Mouse (Mus musculus): ENCODE data around the gene Il15. TPM values are rescaled to one million over a fixed set of nuclear protein-coding genes. Genes with fewer than 3 reads are reported as not detected.

Gene Il15
- polyA plus RNA-seq, 1 experiment from 2014 or later, result 0.79 TPM

GRCm38 (mm10) chr8:82391258-82391657 lies 11.8 kb downstream of the Il15 start:
- Histone ChIP-seq H3K27ac (no peak overlapping the region), H3K4me1 (no peaks in the 10 kb centered on the region), H3K27me3 (replicated peaks) (no peaks in the 10 kb centered on the region), H3K4me3 (no peak overlapping the region), H3K4me2 (replicated peaks) (no peak overlapping the region), H3K36me3 (no peaks in the 10 kb centered on the region), H3K9ac (no peak overlapping the region), H3K9me3 (no peaks in the 10 kb centered on the region)
- no peak for ATAC-seq (ENCODE audit: low FRiP score, low read depth)

- H3K9me3 ChIP-seq, result no peaks in the 10 kb centered on the region
- no peak overlapping the region for H3K27ac ChIP-seq
- no peaks in the 10 kb centered on the region for H3K27me3 ChIP-seq (replicated peaks)
- H3K4me2 ChIP-seq (replicated peaks), result no peak overlapping the region
- no peaks in the 10 kb centered on the region for H3K36me3 ChIP-seq
- H3K4me3 ChIP-seq, result no peak overlapping the region
- ATAC-seq (ENCODE audit: low FRiP score, low read depth), result no peak
- 93% methylated on average over 1 of the region's 1 CpGs for WGBS
- H3K9ac ChIP-seq, result no peak overlapping the region
- no peaks in the 10 kb centered on the region for H3K4me1 ChIP-seq
Observed at GRCm38 (mm10) chr8:82388356-82388902, 14.6 kb downstream of the Il15 start.

GRCm38 (mm10) chr8:82387614-82388013 lies 15.4 kb downstream of the Il15 start:
- ATAC-seq (ENCODE audit: low FRiP score, low read depth), result no peak
- H3K9ac ChIP-seq, result no peak overlapping the region
- 83% methylated on average over 1 of the region's 1 CpGs for WGBS

GRCm38 (mm10) chr8:82385867-82386266 lies 17.2 kb downstream of the Il15 start:
- no peak overlapping the region for H3K4me2 ChIP-seq (replicated peaks)
- ATAC-seq (ENCODE audit: low FRiP score, low read depth), result no peak
- H3K27ac ChIP-seq, result no peak overlapping the region
- no peak overlapping the region for H3K4me3 ChIP-seq
- no peaks in the 10 kb centered on the region for H3K36me3 ChIP-seq
- H3K27me3 ChIP-seq (replicated peaks), result no peaks in the 10 kb centered on the region
- no peaks in the 10 kb centered on the region for H3K9me3 ChIP-seq
- no peaks in the 10 kb centered on the region for H3K4me1 ChIP-seq
- H3K9ac ChIP-seq, result no peak overlapping the region

More at GRCm38 (mm10) chr8:82387614-82388013, 15.4 kb downstream of the Il15 start:
- H3K27me3 ChIP-seq (replicated peaks), result no peaks in the 10 kb centered on the region
- no peak overlapping the region for H3K4me3 ChIP-seq
- no peaks in the 10 kb centered on the region for H3K4me1 ChIP-seq
- no peaks in the 10 kb centered on the region for H3K36me3 ChIP-seq
- no peaks in the 10 kb centered on the region for H3K9me3 ChIP-seq
- H3K4me2 ChIP-seq (replicated peaks), result no peak overlapping the region
- no peak overlapping the region for H3K27ac ChIP-seq

- Histone ChIP-seq H3K27me3 (replicated peaks) (no peaks in the 10 kb centered on the region), H3K9me3 (no peaks in the 10 kb centered on the region), H3K36me3 (no peaks in the 10 kb centered on the region), H3K27ac (no peak overlapping the region), H3K9ac (no peak overlapping the region), H3K4me2 (replicated peaks) (no peak overlapping the region), H3K4me3 (no peak overlapping the region), H3K4me1 (no peaks in the 10 kb centered on the region)
- peak; percentile 33; the same call in 1 of the 2 replicates for ATAC-seq (ENCODE audit: low FRiP score, low read depth)
- WGBS, result 68% methylated on average over 11 of the region's 11 CpGs
Observed at GRCm38 (mm10) chr8:82384458-82385234, 18.4 kb downstream of the Il15 start.

- H3K4me1 ChIP-seq, result no peaks in the 10 kb centered on the region
- no peak overlapping the region for H3K9ac ChIP-seq
- H3K36me3 ChIP-seq, result no peaks in the 10 kb centered on the region
- no peaks in the 10 kb centered on the region for H3K9me3 ChIP-seq
- no peaks in the 10 kb centered on the region for H3K27me3 ChIP-seq (replicated peaks)
- H3K4me2 ChIP-seq (replicated peaks), result no peak overlapping the region
- H3K4me3 ChIP-seq, result no peak overlapping the region
- WGBS, result 87% methylated on average over 3 of the region's 3 CpGs
- H3K27ac ChIP-seq, result no peak overlapping the region
- ATAC-seq (ENCODE audit: low FRiP score, low read depth), result no peak
Observed at GRCm38 (mm10) chr8:82383346-82383745, 19.7 kb downstream of the Il15 start.

- H3K27me3 ChIP-seq (replicated peaks), result no peaks in the 10 kb centered on the region
- H3K27ac ChIP-seq, result no peak overlapping the region
- 36% methylated on average over 2 of the region's 2 CpGs for WGBS
- no peak overlapping the region for H3K9ac ChIP-seq
- no peaks in the 10 kb centered on the region for H3K9me3 ChIP-seq
- no peak for ATAC-seq (ENCODE audit: low FRiP score, low read depth)
- H3K4me2 ChIP-seq (replicated peaks), result no peak overlapping the region
- no peaks in the 10 kb centered on the region for H3K4me1 ChIP-seq
- H3K4me3 ChIP-seq, result no peak overlapping the region
- no peaks in the 10 kb centered on the region for H3K36me3 ChIP-seq
Observed at GRCm38 (mm10) chr8:82382316-82382715, 20.7 kb downstream of the Il15 start.

GRCm38 (mm10) chr8:82374470-82374869 lies 28.6 kb downstream of the Il15 start:
- WGBS, result 81% methylated on average over 4 of the region's 4 CpGs
- Histone ChIP-seq H3K27me3 (replicated peaks) (no peaks in the 10 kb centered on the region), H3K4me2 (replicated peaks) (no peak overlapping the region), H3K9ac (no peak overlapping the region), H3K36me3 (no peaks in the 10 kb centered on the region), H3K9me3 (no peaks in the 10 kb centered on the region), H3K4me1 (no peaks in the 10 kb centered on the region), H3K4me3 (no peak overlapping the region), H3K27ac (no peak overlapping the region)
- no peak for ATAC-seq (ENCODE audit: low FRiP score, low read depth)

- H3K9ac ChIP-seq, result no peak overlapping the region
- no peak for ATAC-seq (ENCODE audit: low FRiP score, low read depth)
- H3K27ac ChIP-seq, result no peak overlapping the region
- no peak overlapping the region for H3K4me2 ChIP-seq (replicated peaks)
- no peaks in the 10 kb centered on the region for H3K9me3 ChIP-seq
- no peaks in the 10 kb centered on the region for H3K4me1 ChIP-seq
- WGBS, result 91% methylated on average over 6 of the region's 6 CpGs
- H3K4me3 ChIP-seq, result no peak overlapping the region
- no peaks in the 10 kb centered on the region for H3K36me3 ChIP-seq
- no peaks in the 10 kb centered on the region for H3K27me3 ChIP-seq (replicated peaks)
Observed at GRCm38 (mm10) chr8:82372846-82373245, 30.2 kb downstream of the Il15 start.

- WGBS, result 89% methylated on average over 6 of the region's 6 CpGs
- Histone ChIP-seq H3K4me1 (no peaks in the 10 kb centered on the region), H3K4me2 (replicated peaks) (no peak overlapping the region), H3K27ac (no peak overlapping the region), H3K9me3 (no peaks in the 10 kb centered on the region), H3K27me3 (replicated peaks) (no peaks in the 10 kb centered on the region), H3K36me3 (no peaks in the 10 kb centered on the region), H3K9ac (no peak overlapping the region), H3K4me3 (no peak overlapping the region)
- no peak for ATAC-seq (ENCODE audit: low FRiP score, low read depth)
Observed at GRCm38 (mm10) chr8:82370657-82371056, 32.4 kb downstream of the Il15 start.

GRCm38 (mm10) chr8:82361061-82361460 lies 42.0 kb downstream of the Il15 start:
- Histone ChIP-seq H3K9ac (no peak overlapping the region), H3K27me3 (replicated peaks) (no peaks in the 10 kb centered on the region), H3K4me1 (no peaks in the 10 kb centered on the region), H3K27ac (no peak overlapping the region), H3K4me2 (replicated peaks) (no peak overlapping the region), H3K4me3 (no peak overlapping the region), H3K36me3 (no peaks in the 10 kb centered on the region), H3K9me3 (no peaks in the 10 kb centered on the region)
- no peak for ATAC-seq (ENCODE audit: low FRiP score, low read depth)
- whole genome bisulfite sequencing, result 87% methylated on average over 1 of the region's 1 CpGs

GRCm38 (mm10) chr8:82356091-82356490 lies 46.9 kb downstream of the Il15 start:
- Histone ChIP-seq H3K4me2 (replicated peaks) (no peak overlapping the region), H3K9me3 (no peaks in the 10 kb centered on the region), H3K4me3 (no peak overlapping the region), H3K9ac (no peak overlapping the region), H3K27me3 (replicated peaks) (no peaks in the 10 kb centered on the region), H3K36me3 (no peaks in the 10 kb centered on the region), H3K27ac (no peak overlapping the region), H3K4me1 (no peaks in the 10 kb centered on the region)
- ATAC-seq (ENCODE audit: low FRiP score, low read depth), result no peak
- 60% methylated on average over 2 of the region's 2 CpGs for whole genome bisulfite sequencing
